Mouse (Mus musculus) lung, postnatal 0 days (tissue): ENCODE measurements at regions not wholly inside any gene's neighbourhood (a gene's known extent, or its start where the extent isn't known, plus 50 kb on each side); places are given as distances from the start of the nearest gene placed in this dataset.
A peak's percentile ranks its signal among the peaks of the same experiment; 100 is the strongest.

Experiments
- ATAC-seq: fragments of 200-750 bp; cut with Nextera tagmentation; 2 replicates; pipeline ENCODE4 v1.8.0; 2017; ENCODE audit warnings: moderate library complexity
- DNase-seq: peaks from one replicate; pipeline ENCODE4 v3.0.0-alpha.2; 2016; ENCODE audit warnings: low spot score
- H3K27ac ChIP-seq: fragments of 300-500 bp; sonication (generic); 2 replicates; pipeline ENCODE4 v1.5.1; 2014; ENCODE audit warnings: antibody characterized with exemption, mild to moderate bottlenecking, low read length, mixed read lengths
- H3K27me3 ChIP-seq: fragments of 300-500 bp; sonication (generic); replicated peaks from 2 replicates; pipeline ENCODE4 v1.6.1; 2014; ENCODE audit warnings: low read length, mixed read lengths; ENCODE audit not compliant: insufficient read depth
- H3K36me3 ChIP-seq: fragments of 300-500 bp; sonication (generic); 2 replicates; pipeline ENCODE4 v1.6.1; 2014; ENCODE audit warnings: low read length, mixed read lengths; ENCODE audit not compliant: insufficient read depth
- H3K4me1 ChIP-seq: fragments of 300-500 bp; sonication (generic); 2 replicates; pipeline ENCODE4 v1.6.1; 2014; ENCODE audit warnings: antibody characterized with exemption, low read depth, low read length, mixed read lengths; ENCODE audit not compliant: insufficient read depth
- H3K4me2 ChIP-seq: fragments of 300-500 bp; sonication (generic); replicated peaks from 2 replicates; pipeline ENCODE4 v1.6.1; 2014; ENCODE audit warnings: low read depth, mild to moderate bottlenecking, low read length, moderate library complexity, mixed read lengths
- H3K4me3 ChIP-seq: fragments of 300-500 bp; sonication (generic); 2 replicates; pipeline ENCODE4 v1.5.1; 2014; ENCODE audit warnings: low read depth, low read length
- H3K9ac ChIP-seq: fragments of 300-500 bp; sonication (generic); replicated peaks from 2 replicates; pipeline ENCODE4 v1.6.1; 2014; ENCODE audit warnings: low read depth, mild to moderate bottlenecking
- H3K9me3 ChIP-seq: fragments of 300-500 bp; sonication (generic); 2 replicates; pipeline ENCODE4 v1.6.1; 2016; ENCODE audit warnings: low read length, mixed read lengths
- CTCF ChIP-seq: IDR thresholded peaks from 2 replicates; pipeline ENCODE4 v1.5.1; 2016; ENCODE audit warnings: antibody characterized with exemption, mild to moderate bottlenecking
- EP300 ChIP-seq: IDR thresholded peaks from 2 replicates; pipeline ENCODE4 v1.6.1; 2016; ENCODE audit warnings: antibody characterized with exemption, mild to moderate bottlenecking, control low read depth
- WGBS: fragments of 180-500 bp; shearing (Covaris S2); extraction: QIAGEN DNeasy Blood & Tissue Kit; methylation state at CpG from one replicate; pipeline ENCODE4 v1.1.7; 2014; 5-methylcytosine and 5-hydroxymethylcytosine counted together

DNA sequence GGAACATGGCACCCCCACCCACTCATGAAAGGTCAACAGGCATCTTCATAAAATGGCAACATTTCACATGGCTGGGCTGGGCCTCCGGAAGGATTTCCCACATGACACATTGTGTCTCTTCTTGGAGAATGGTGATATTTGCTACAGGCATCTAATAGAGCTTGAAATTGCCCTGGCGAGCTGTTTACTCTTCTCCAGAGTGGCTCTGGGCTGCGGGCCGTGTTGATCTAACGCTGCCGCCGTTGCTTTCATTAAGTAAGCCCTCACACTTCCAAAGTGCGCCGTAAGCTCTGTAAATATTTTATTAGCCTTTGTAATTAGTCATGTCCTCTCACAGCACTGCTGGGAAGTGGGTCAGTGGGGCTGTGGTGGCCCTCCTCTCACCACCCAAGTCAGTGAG is 164.4 kb upstream of the Ctnnb1 start:
- H3K9ac ChIP-seq = no peak overlapping the region
- H3K36me3 ChIP-seq = no peaks in the 10 kb centered on the region
- no peak overlapping the region for H3K4me3 ChIP-seq
- H3K4me1 ChIP-seq = peaks cover 4% of the 10 kb centered on the region
- no peaks in the 10 kb centered on the region for H3K9me3 ChIP-seq
- H3K4me2 ChIP-seq = no peak overlapping the region
- DNase-seq (peak; percentile 79), ATAC-seq (peak; percentile 74)
- peak; percentile 90 for TF ChIP-seq EP300
- no peak for TF ChIP-seq CTCF
- H3K27me3 ChIP-seq = no peaks in the 10 kb centered on the region
- 41% methylated on average over 9 of the region's 9 CpGs for WGBS
- H3K27ac ChIP-seq = peak overlapping the region; percentile 71

GRCm38 (mm10) chr9:120765292-120765691 is 163.7 kb upstream of the Ctnnb1 start:
- no peaks in the 10 kb centered on the region for H3K36me3 ChIP-seq
- WGBS = 32% methylated on average over 4 of the region's 4 CpGs
- TF ChIP-seq EP300 (no peak), CTCF (no peak)
- peak; percentile 89 for DNase-seq
- H3K27ac ChIP-seq = peak overlapping the region; percentile 71
- ATAC-seq = peak; percentile 68
- no peak overlapping the region for H3K4me3 ChIP-seq
- H3K9ac ChIP-seq = no peak overlapping the region
- H3K4me1 ChIP-seq = peaks cover 4% of the 10 kb centered on the region; the same call in 1 of the 2 replicates
- H3K27me3 ChIP-seq = no peaks in the 10 kb centered on the region
- no peaks in the 10 kb centered on the region for H3K9me3 ChIP-seq
- H3K4me2 ChIP-seq = no peak overlapping the region

DNA sequence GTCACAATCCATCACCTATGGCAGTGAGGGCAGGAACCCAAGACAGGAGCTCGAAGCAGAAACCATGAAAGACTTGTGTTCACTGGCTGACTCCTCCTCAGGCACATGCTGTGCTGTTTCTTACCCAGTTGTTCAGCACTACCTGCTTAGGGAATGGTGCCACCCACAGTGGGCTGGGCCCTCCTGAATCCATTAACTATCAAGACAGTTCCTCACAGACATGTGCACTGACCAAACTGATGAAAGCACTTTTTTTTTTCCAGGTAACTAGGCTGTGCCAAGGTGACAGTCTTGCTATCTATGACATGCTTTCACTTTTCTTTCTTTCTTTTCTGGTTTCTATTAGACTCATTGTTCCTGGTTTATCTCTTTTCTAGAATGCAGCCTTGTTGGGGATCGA is 162.1 kb upstream of the Ctnnb1 start:
- H3K27me3 ChIP-seq = no peaks in the 10 kb centered on the region
- peaks cover 7% of the 10 kb centered on the region; the same call in 1 of the 2 replicates for H3K4me1 ChIP-seq
- no peaks in the 10 kb centered on the region for H3K36me3 ChIP-seq
- H3K9me3 ChIP-seq = no peaks in the 10 kb centered on the region
- WGBS = 69% methylated on average over 2 of the region's 2 CpGs
- H3K9ac ChIP-seq = no peak overlapping the region
- TF ChIP-seq CTCF (no peak), EP300 (no peak)
- ATAC-seq = no peak
- H3K4me2 ChIP-seq = no peak overlapping the region
- no peak overlapping the region for H3K4me3 ChIP-seq
- no peak overlapping the region for H3K27ac ChIP-seq
- DNase-seq = no peak

DNA sequence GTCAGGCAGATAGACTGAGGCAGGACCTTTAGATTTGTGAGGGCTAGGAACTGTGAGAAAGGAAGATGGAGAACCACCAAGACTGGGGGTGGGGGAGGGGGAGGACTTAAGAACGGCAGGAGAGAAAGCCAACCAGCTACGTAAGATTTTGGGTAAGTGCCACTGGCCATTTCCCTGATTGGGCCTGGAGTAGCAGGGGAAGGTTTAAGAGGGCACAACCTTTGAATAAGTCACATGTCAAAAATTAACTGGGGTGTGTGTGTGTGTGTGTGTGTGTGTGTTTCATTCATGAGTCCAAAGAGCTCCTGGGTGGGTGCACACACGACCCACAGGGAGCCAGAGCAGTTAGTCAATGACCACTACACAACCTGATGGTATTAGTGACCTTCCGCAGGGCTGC is 161.6 kb upstream of the Ctnnb1 start:
- H3K36me3 ChIP-seq = no peaks in the 10 kb centered on the region
- H3K9ac ChIP-seq = no peak overlapping the region
- no peaks in the 10 kb centered on the region for H3K9me3 ChIP-seq
- ATAC-seq = no peak
- no peak overlapping the region for H3K27ac ChIP-seq
- WGBS = 78% methylated on average over 4 of the region's 4 CpGs
- H3K4me2 ChIP-seq = no peak overlapping the region
- H3K4me3 ChIP-seq = no peak overlapping the region
- H3K27me3 ChIP-seq = no peaks in the 10 kb centered on the region
- no peak for DNase-seq
- peaks cover 7% of the 10 kb centered on the region; the same call in 1 of the 2 replicates for H3K4me1 ChIP-seq
- TF ChIP-seq EP300 (no peak), CTCF (no peak)

GRCm38 (mm10) chr9:120769056-120769455 is 160.0 kb upstream of the Ctnnb1 start:
- H3K27ac ChIP-seq = no peak overlapping the region
- TF ChIP-seq CTCF (no peak), EP300 (no peak)
- no peak for DNase-seq
- 72% methylated on average over 8 of the region's 8 CpGs for WGBS
- no peak overlapping the region for H3K9ac ChIP-seq
- H3K4me3 ChIP-seq = no peak overlapping the region
- H3K36me3 ChIP-seq = no peaks in the 10 kb centered on the region
- H3K27me3 ChIP-seq = no peaks in the 10 kb centered on the region
- H3K4me1 ChIP-seq = peaks cover 7% of the 10 kb centered on the region; the same call in 1 of the 2 replicates
- no peak for ATAC-seq
- H3K9me3 ChIP-seq = no peaks in the 10 kb centered on the region
- no peak overlapping the region for H3K4me2 ChIP-seq

DNA sequence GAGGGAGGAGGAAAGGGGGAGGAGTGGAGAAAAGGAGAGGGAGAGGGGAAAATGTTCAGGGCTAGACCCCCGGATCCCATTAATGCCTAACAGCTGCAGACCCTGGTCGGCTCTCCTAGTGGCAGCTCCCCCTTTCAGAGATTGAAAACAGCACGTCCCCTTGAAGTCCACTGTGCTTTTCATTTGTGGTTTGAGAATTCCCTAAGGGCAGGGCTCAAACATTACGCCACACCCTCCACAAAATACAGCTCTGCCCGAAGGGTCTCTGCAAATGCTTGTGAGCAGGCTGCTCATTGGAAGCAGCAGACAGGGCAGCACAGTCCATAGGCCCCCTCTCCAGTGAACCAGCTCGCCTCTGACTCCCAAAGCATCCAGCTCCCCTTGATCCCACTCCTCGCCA is 159.3 kb upstream of the Ctnnb1 start:
- WGBS = 39% methylated on average over 7 of the region's 7 CpGs
- Histone ChIP-seq H3K27ac (no peak overlapping the region), H3K27me3 (no peaks in the 10 kb centered on the region), H3K4me1 (peaks cover 7% of the 10 kb centered on the region; the same call in 1 of the 2 replicates), H3K36me3 (no peaks in the 10 kb centered on the region), H3K4me2 (no peak overlapping the region), H3K4me3 (no peak overlapping the region), H3K9me3 (no peaks in the 10 kb centered on the region), H3K9ac (no peak overlapping the region)
- DNase-seq (no peak), ATAC-seq (no peak)
- no peak for TF ChIP-seq CTCF
- TF ChIP-seq EP300 = no peak

DNA sequence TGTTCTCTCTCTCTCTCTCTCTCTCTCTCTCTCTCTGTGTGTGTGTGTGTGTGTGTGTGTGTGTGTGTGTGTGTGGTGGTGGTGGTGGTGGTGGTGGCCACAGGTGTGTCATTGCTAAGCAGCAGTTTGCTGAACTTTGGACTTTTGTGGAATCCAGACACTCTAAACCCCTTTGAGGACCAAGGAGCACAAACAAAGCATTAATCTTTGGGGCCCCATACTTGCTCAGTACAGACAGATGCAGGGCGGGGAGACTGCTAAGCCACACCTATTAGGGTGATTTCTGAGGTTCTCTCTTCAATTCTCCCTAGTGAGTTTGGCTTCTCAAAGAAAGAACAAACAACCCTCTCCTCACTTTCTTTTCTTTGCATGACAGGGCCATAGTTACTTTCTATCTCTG is 158.1 kb upstream of the Ctnnb1 start:
- Histone ChIP-seq H3K4me2 (no peak overlapping the region), H3K27ac (no peak overlapping the region), H3K27me3 (no peaks in the 10 kb centered on the region), H3K4me3 (no peak overlapping the region), H3K4me1 (peaks cover 13% of the 10 kb centered on the region; the same call in 1 of the 2 replicates), H3K9ac (no peak overlapping the region), H3K9me3 (no peaks in the 10 kb centered on the region), H3K36me3 (no peaks in the 10 kb centered on the region)
- ATAC-seq = no peak
- DNase-seq = no peak
- 61% methylated on average over 1 of the region's 1 CpGs for WGBS
- TF ChIP-seq EP300 = no peak
- TF ChIP-seq CTCF = no peak
